Mouse (Mus musculus) heart, postnatal 14 days (tissue): ENCODE measurements around the gene Nyap2. TPM values are rescaled to one million over a fixed set of nuclear protein-coding genes. Genes with fewer than 3 reads are reported as not detected.

ENCODE experiments used
- DNase-seq, 2 experiments: peaks; one replicate each; pipeline ENCODE4 v3.0.0; 2021 to 2022
- intact Hi-C: fragments of 180-260 bp; cut with DNase I; formaldehyde crosslinking; loops from one replicate; pipeline ENCODE4 v1.15.1; 2025
- total RNA-seq, 2 experiments: library from RNA; stranded (reverse); gene quantifications; 2 replicates each; pipeline ENCODE4 v1.2.3; 2021

Gene Nyap2
- total RNA-seq, 2 experiments from 2014 or later, result not detected

DNA sequence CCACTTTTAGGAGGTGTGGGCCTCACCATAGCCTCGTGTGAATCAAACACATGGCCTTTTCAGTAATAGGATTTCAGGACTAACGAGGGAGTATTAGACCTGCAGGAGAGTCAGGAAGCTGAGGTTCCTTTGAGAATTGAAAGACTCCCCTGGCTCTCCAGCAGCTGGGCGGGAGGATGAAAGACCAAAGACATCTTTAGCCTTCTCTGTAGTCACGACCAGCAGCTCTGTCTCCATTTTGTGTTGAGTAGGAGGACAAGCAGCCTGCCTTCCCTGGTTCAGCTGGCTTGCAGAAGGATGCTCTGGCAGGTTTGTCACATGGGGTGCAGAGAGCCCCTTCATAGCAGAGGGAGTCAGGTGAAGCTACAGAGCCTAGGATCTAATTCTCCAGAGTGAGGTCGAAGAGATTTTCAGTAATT lies 240.3 kb downstream of the Nyap2 start:
- DNase-seq, result no peak
- intact Hi-C loops, result loop anchor here (1.0 to 10.0 kb wide), 4 partner anchors 368 to 1328 kb away; no protein-coding TSS in a partner anchor

DNA sequence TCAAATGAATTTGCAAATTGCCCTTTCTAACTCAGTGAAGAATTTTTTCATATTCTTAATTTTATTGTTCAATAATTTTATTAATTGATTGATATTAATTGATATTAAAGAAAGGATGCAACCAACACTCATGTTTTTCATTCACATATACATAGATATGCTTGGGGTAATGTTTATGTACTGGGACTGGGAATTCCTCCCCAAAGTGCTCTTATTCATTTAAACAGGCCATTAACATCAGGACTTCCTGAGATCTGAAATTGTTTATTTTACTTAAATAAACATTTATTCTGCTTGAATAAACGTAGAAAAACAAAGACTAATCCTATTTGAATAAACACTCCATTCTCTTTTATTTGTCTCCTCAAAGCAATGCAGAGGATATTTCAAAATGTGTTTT lies 311.0 kb downstream of the Nyap2 start:
- DNase-seq, result no peak
- intact Hi-C loops, result no loop called here
